11 mouse cellular contexts compared by ENCODE assay signal in the genomic region with DNA sequence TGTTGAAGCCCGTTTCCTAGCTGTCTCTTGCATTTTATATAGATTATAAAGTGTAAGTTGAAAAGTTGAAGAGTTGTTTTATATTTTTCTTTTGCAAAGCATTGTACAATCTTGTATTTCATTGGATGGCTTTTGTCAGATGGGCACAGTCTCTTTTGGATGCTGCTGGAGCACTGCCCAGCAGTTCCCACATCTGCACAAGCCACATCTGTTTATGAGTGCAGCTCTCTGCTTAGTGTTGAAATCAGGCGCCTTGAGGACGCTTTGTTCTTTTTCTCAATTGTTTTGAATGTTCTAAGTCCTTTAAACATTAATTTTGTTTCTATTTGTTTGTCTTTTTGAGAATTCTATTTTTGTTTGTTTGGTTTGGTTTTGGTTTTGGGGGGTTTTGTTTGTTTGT. TPM values are rescaled to one million over a fixed set of nuclear protein-coding genes. Genes with fewer than 3 reads are reported as not detected.
DNase-seq lines count a peak whose midpoint lies in the region; ATAC-seq lines count a peak whose summit lies in the region.
"Had no signal": no experiment of that assay in that cellular context is flagged by ENCODE, and none has a peak within 500 bp of the region (broad histone marks: within the 10 kb centered on the region; RNA-seq: fewer than 3 reads in every experiment).

No protein-coding gene starts in this region.

- H3K4me3 ChIP-seq in heart, embryonic 12.5 days, result no peak overlapping the region
- H3K4me3 ChIP-seq in lung, embryonic 16.5 days (ENCODE audit: low read length), result no peak overlapping the region
- H3K4me3 ChIP-seq: limb, embryonic 12.5 days had no signal

- H3K4me1 ChIP-seq in heart, embryonic 12.5 days (replicated peaks), result peaks cover 57% of the 10 kb centered on the region
- peaks cover 7% of the 10 kb centered on the region; the same call in 1 of the 2 replicates for H3K4me1 ChIP-seq in lung, embryonic 16.5 days (replicated peaks; ENCODE audit: control insufficient read depth, insufficient read depth, low read length)

- DNase-seq in heart, adult 18-20 months, result peak; percentile 70 to 80
- peak; percentile 34 for DNase-seq in urinary bladder, postnatal 14 days (ENCODE audit: low spot score)
- DNase-seq in urinary bladder, postnatal 25 days (ENCODE audit: low spot score), result no peak
- DNase-seq in cerebellum, adult 18-20 months, result no peak
- no peak for DNase-seq in cerebellum, adult 9-11 months
- no peak for DNase-seq in frontal cortex, postnatal 14 days (ENCODE audit: low spot score in 2 of 2)
- DNase-seq: midbrain, embryonic 14.5 days had no signal

- WGBS in heart, embryonic 12.5 days, result 64% methylated on average over 3 of the region's 3 CpGs
- WGBS in lung, embryonic 16.5 days, result 54% methylated on average over 3 of the region's 3 CpGs

- H3K9ac ChIP-seq in heart, embryonic 12.5 days, result no peak overlapping the region
- no peak overlapping the region for H3K9ac ChIP-seq in lung, embryonic 16.5 days (ENCODE audit: low read length)
- H3K9ac ChIP-seq: limb, embryonic 12.5 days had no signal

- H3K9me3 ChIP-seq in heart, embryonic 12.5 days (replicated peaks), result no peaks in the 10 kb centered on the region
- no peaks in the 10 kb centered on the region for H3K9me3 ChIP-seq in lung, embryonic 16.5 days (ENCODE audit: control insufficient read depth, low read length)
- H3K9me3 ChIP-seq: limb, embryonic 12.5 days had no signal

- H3K27me3 ChIP-seq in heart, embryonic 12.5 days (replicated peaks), result no peaks in the 10 kb centered on the region
- H3K27me3 ChIP-seq in lung, embryonic 16.5 days (ENCODE audit: control insufficient read depth, insufficient read depth, low read depth, low read length), result no peaks in the 10 kb centered on the region
- H3K27me3 ChIP-seq: limb, embryonic 12.5 days had no signal

- no peak for ATAC-seq in heart, embryonic 12.5 days (ENCODE audit: insufficient number of reproducible peaks, low FRiP score)
- ATAC-seq in lung, embryonic 16.5 days (ENCODE audit: low read depth), result peak; percentile 74; the same call in 1 of the 2 replicates
- ATAC-seq: hindbrain, embryonic 16.5 days had no signal

- H3K4me2 ChIP-seq in heart, embryonic 12.5 days, result no peak overlapping the region
- H3K4me2 ChIP-seq in lung, embryonic 16.5 days (ENCODE audit: low read depth, low read length), result no peak overlapping the region
- H3K4me2 ChIP-seq: limb, embryonic 12.5 days had no signal

- no peaks in the 10 kb centered on the region for H3K36me3 ChIP-seq in heart, embryonic 12.5 days
- no peaks in the 10 kb centered on the region for H3K36me3 ChIP-seq in lung, embryonic 16.5 days (ENCODE audit: control insufficient read depth, insufficient read depth, low read length)
- H3K36me3 ChIP-seq: limb, embryonic 12.5 days had no signal

- no peak overlapping the region for H3K27ac ChIP-seq in heart, embryonic 12.5 days (ENCODE audit: poor library complexity, severe bottlenecking)
- H3K27ac ChIP-seq in lung, embryonic 16.5 days (ENCODE audit: low read length), result peak overlapping the region; percentile 42; the same call in 1 of the 2 replicates

RNA-seq across cellular contexts. Expression of a gene that starts 13.5 kb away (rescaled TPM):
- total RNA-seq in heart, adult 18-20 months (2021), result 10 to 100 TPM; 58.1 to 65.1 TPM
- 83.8 and 87.2 TPM in 2 replicates for polyA plus RNA-seq in heart, embryonic 12.5 days (2016; fragmentation: Nextera tagmentation; extraction: Ambion mirVana)
- polyA plus RNA-seq in lung, embryonic 16.5 days (2015; fragmentation: Nextera tagmentation; extraction: Ambion mirVana), result 77.5 and 78.2 TPM in 2 replicates

RNA-seq across cellular contexts. Expression of a gene that starts 26.6 kb away (rescaled TPM):
- 10 to 100 TPM in 1 of 2 experiments, 1 to 10 TPM in 1; 7.7 to 11.3 TPM for total RNA-seq in heart, adult 18-20 months (2021)
- polyA plus RNA-seq in heart, embryonic 12.5 days (2016; fragmentation: Nextera tagmentation; extraction: Ambion mirVana), result 23.0 and 25.4 TPM in 2 replicates
- polyA plus RNA-seq in lung, embryonic 16.5 days (2015; fragmentation: Nextera tagmentation; extraction: Ambion mirVana), result 37.3 and 37.5 TPM in 2 replicates

Comparison
In these comparisons a context has a peak if more than half of its experiments do, and no peak if none do; other contexts are left out.
1. DNase-seq: peak in heart, adult 18-20 months (2 of 2) and urinary bladder, postnatal 14 days (single experiment); none in urinary bladder, postnatal 25 days (single experiment), cerebellum, adult 18-20 months (0 of 2), cerebellum, adult 9-11 months (single experiment) and frontal cortex, postnatal 14 days (0 of 2).